Comparison of ENCODE assay signal across 8 mouse cellular contexts in the genomic region with DNA sequence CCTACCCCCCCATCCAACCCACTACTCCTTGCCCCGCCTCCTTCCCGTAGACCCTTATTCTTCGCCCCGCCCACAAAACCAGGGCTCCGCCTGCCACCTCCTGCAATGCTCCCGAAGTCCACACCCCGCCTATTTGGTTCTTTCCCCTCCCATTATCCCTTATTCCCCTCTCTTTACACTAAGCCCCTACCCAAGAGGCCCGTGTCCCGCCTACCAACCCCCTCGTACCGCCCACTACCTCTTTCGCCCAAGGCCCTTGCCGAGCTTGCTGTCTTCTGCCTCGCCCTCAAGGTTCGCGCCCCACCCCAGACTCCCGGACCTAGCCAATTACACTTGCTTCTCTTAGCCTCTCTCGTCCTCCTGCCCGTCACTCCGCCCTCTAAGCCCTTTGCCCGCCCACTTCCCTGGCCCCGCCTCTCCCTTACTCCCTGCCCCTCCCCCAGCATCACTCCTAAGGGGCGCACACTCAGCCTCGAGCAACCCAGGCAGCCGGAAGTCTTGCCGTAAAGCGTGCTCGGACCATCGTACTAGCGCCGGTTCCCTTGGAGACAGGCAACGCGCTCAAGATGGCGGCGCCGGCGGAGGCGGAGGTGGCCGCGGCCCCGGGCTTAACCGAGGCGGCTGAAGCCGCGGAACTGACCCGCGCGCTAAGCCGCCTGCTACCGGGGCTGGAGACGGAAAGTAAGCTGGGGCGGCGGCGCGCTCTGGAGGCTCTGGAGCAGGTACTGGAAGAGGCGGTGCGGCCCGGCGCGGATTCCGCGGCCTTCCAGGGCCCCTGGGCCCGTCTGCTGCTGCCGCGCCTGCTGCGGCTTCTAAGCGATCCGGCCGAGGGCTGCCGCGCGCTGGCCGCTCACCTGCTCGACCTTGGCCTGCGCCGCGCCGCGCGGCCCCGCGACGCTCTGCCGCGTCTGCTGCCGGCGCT. TPM values are rescaled to one million over a fixed set of nuclear protein-coding genes. Genes with fewer than 3 reads are reported as not detected.
A peak's percentile ranks its signal among the peaks of the same experiment; 100 is the strongest.
DNase-seq lines count a peak whose midpoint lies in the region; ATAC-seq and TF ChIP-seq lines count a peak whose summit lies in the region.

A gene (minus strand): TSS at position 321 of the 922 bp plus-strand sequence.
A gene (plus strand): TSS at position 543 of the 922 bp plus-strand sequence.

- peak; percentile 46; the same call in 1 of the 2 replicates for TF ChIP-seq POLR2A in olfactory bulb, adult 2 months (IDR thresholded peaks at IDR 0.05; ENCODE audit: insufficient read depth, low read depth, low read length)
- peak; percentile 55 for TF ChIP-seq POLR2A in thymus, adult 2 months (IDR thresholded peaks at IDR 0.05; ENCODE audit: control insufficient read depth, extremely low read depth, insufficient read depth, low read length, poor library complexity)

- peak within 1 kb of the TSS; percentile 66 for H3K9ac ChIP-seq in forebrain, embryonic 16.5 days (replicated peaks; ENCODE audit: low read depth, low read length)
- peak within 1 kb of the TSS; percentile 68 for H3K9ac ChIP-seq in lung, embryonic 14.5 days

- peak within 1 kb of the TSS; percentile 92 for H3K4me3 ChIP-seq in G1E (ENCODE audit: low read depth, low read length)
- H3K4me3 ChIP-seq in forebrain, embryonic 16.5 days (replicated peaks; ENCODE audit: low read length), result peak within 1 kb of the TSS; percentile 93
- H3K4me3 ChIP-seq in layer of hippocampus, adult 2 months, result peak within 1 kb of the TSS; percentile 83
- H3K4me3 ChIP-seq in lung, embryonic 14.5 days (ENCODE audit: low read depth, low read length), result peak within 1 kb of the TSS; percentile 92
- H3K4me3 ChIP-seq in olfactory bulb, adult 2 months (ENCODE audit: insufficient read depth, low read depth, low read length), result peak within 1 kb of the TSS; percentile 86
- peak within 1 kb of the TSS; percentile 75 for H3K4me3 ChIP-seq in thymus, adult 2 months (ENCODE audit: control insufficient read depth, insufficient read depth, low read length)

- peaks cover 35% of the 10 kb centered on the region for H3K4me1 ChIP-seq in G1E (ENCODE audit: insufficient read depth, low read depth, low read length)
- H3K4me1 ChIP-seq in forebrain, embryonic 16.5 days (replicated peaks; ENCODE audit: control insufficient read depth, insufficient read depth, low read length), result peaks cover 35% of the 10 kb centered on the region
- H3K4me1 ChIP-seq in lung, embryonic 14.5 days (ENCODE audit: insufficient read depth), result 0 out of 2 replicates have a peak, but pooled peaks cover 3% of the 10 kb centered on the region
- peaks cover 12% of the 10 kb centered on the region for H3K4me1 ChIP-seq in olfactory bulb, adult 2 months (ENCODE audit: control insufficient read depth, insufficient read depth, low read length)
- H3K4me1 ChIP-seq in thymus, adult 2 months (replicated peaks; ENCODE audit: control insufficient read depth, insufficient read depth, low read length), result peaks cover 15% of the 10 kb centered on the region

- no peaks in the 10 kb centered on the region for H3K27me3 ChIP-seq in G1E (ENCODE audit: insufficient read depth, low read length)
- H3K27me3 ChIP-seq in forebrain, embryonic 16.5 days (replicated peaks; ENCODE audit: control insufficient read depth, insufficient read depth, low read length), result no peaks in the 10 kb centered on the region
- no peaks in the 10 kb centered on the region for H3K27me3 ChIP-seq in lung, embryonic 14.5 days (ENCODE audit: insufficient read depth, low read length)
- H3K27me3 ChIP-seq in thymus, adult 2 months (ENCODE audit: control insufficient read depth, insufficient read depth, low read length), result no peaks in the 10 kb centered on the region

- ATAC-seq in G1E (ENCODE audit: extremely low read depth, insufficient number of reproducible peaks, low FRiP score, poor library complexity, severe bottlenecking), result peak; percentile 98
- ATAC-seq in forebrain, embryonic 16.5 days, result peak; percentile 94
- ATAC-seq in lung, embryonic 14.5 days (ENCODE audit: insufficient read depth), result peak; percentile 97

- no peak for TF ChIP-seq CTCF in G1E (IDR thresholded peaks at IDR 0.05; ENCODE audit: low read depth, low read length)
- TF ChIP-seq CTCF in layer of hippocampus, adult 2 months (conservative IDR thresholded peaks at IDR 0.05), result no peak
- no peak for TF ChIP-seq CTCF in lung, embryonic 14.5 days (IDR thresholded peaks at IDR 0.05; ENCODE audit: low read depth)
- TF ChIP-seq CTCF in olfactory bulb, adult 2 months (IDR thresholded peaks at IDR 0.05; ENCODE audit: insufficient read depth, low read depth, low read length), result no peak
- TF ChIP-seq CTCF in thymus, adult 2 months (IDR thresholded peaks at IDR 0.05; ENCODE audit: borderline replicate concordance, control insufficient read depth, extremely low read depth, insufficient read depth, low read length, poor library complexity), result no peak

- peak within 1 kb of the TSS; percentile 98 for H3K4me2 ChIP-seq in forebrain, embryonic 16.5 days (ENCODE audit: low read length)
- peak within 1 kb of the TSS; percentile 90 for H3K4me2 ChIP-seq in lung, embryonic 14.5 days

- peak within 1 kb of the TSS; percentile 82 for H3K27ac ChIP-seq in forebrain, embryonic 16.5 days (ENCODE audit: low read length)
- peak within 1 kb of the TSS; percentile 80 for H3K27ac ChIP-seq in layer of hippocampus, adult 2 months
- H3K27ac ChIP-seq in lung, embryonic 14.5 days (ENCODE audit: low read depth), result peak within 1 kb of the TSS; percentile 67
- peak within 1 kb of the TSS; percentile 78 for H3K27ac ChIP-seq in olfactory bulb, adult 2 months (ENCODE audit: insufficient read depth, low read depth, low read length)
- peak within 1 kb of the TSS; percentile 74 for H3K27ac ChIP-seq in thymus, adult 2 months (ENCODE audit: control insufficient read depth, insufficient read depth, low read length)

- H3K36me3 ChIP-seq in G1E (replicated peaks), result peaks cover 46% of the 10 kb centered on the region
- peaks cover 11% of the 10 kb centered on the region for H3K36me3 ChIP-seq in forebrain, embryonic 16.5 days (ENCODE audit: control insufficient read depth, insufficient read depth)
- peaks cover 24% of the 10 kb centered on the region for H3K36me3 ChIP-seq in lung, embryonic 14.5 days (ENCODE audit: insufficient read depth)
- no peaks in the 10 kb centered on the region for H3K36me3 ChIP-seq in thymus, adult 2 months (ENCODE audit: control insufficient read depth, insufficient read depth, low read length)

- intact Hi-C loops in heart, postnatal 36 days (cut with DNase I), result loop anchor here (2.0 to 5.0 kb wide), 2 partner anchors 51 to 102 kb away; a partner anchor contains a TSS

- under 1% methylated on average over 76 of the region's 87 CpGs for WGBS in forebrain, embryonic 16.5 days
- WGBS in lung, embryonic 14.5 days, result under 1% methylated on average over 87 of the region's 87 CpGs
- WGBS in olfactory bulb, adult 2 months, result 1% methylated on average over 87 of the region's 87 CpGs
- WGBS in thymus, adult 2 months, result 1% methylated on average over 87 of the region's 87 CpGs

- peak; percentile 97 for DNase-seq in G1E (ENCODE audit: low spot score)
- DNase-seq in cerebellum, adult 18-20 months, result peak; percentile 95 to 96
- DNase-seq in heart, postnatal 36 days, result peak; percentile 93
- DNase-seq in layer of hippocampus, adult 2 months (ENCODE audit: low spot score in 2 of 2), result peak; percentile 96 to 97
- peak; percentile 99 for DNase-seq in lung, embryonic 14.5 days
- peak; percentile 97 for DNase-seq in thymus, adult 2 months

- H3K9me3 ChIP-seq in G1E (replicated peaks), result no peaks in the 10 kb centered on the region
- H3K9me3 ChIP-seq in forebrain, embryonic 16.5 days (ENCODE audit: control insufficient read depth, low read length), result no peaks in the 10 kb centered on the region
- no peaks in the 10 kb centered on the region for H3K9me3 ChIP-seq in lung, embryonic 14.5 days (ENCODE audit: low read depth, low read length)

RNA-seq across cellular contexts. Expression of the first gene that starts in this region (rescaled TPM):
- total RNA-seq in G1E (2014; fragmentation: Nextera tagmentation) (not detected in 2 replicates), G1E (2017) (1.3 TPM in 1 of 2 replicates, not detected in the other)
- polyA plus RNA-seq in G1E (2012), result not detected in 2 replicates
- 208 and 245 TPM in 2 replicates for polyA plus RNA-seq in forebrain, embryonic 16.5 days (2015; fragmentation: Nextera tagmentation; extraction: Ambion mirVana)
- total RNA-seq in heart, postnatal 36 days (2021), result 1 to 10 TPM; 1.5 to 4.4 TPM
- 100 to 1,000 TPM; 393 to 425 TPM for total RNA-seq in layer of hippocampus, adult 2 months (2021)
- 12.0 and 13.5 TPM in 2 replicates for polyA plus RNA-seq in lung, embryonic 14.5 days (2014; fragmentation: Nextera tagmentation; extraction: Ambion mirVana)
- polyA plus RNA-seq in olfactory bulb, adult 2 months (2012; ENCODE audit: insufficient read depth, insufficient read length, low replicate concordance, missing spikeins), result not detected in 2 replicates
- 3.6 TPM in 2 replicates for polyA plus RNA-seq in thymus, adult 2 months (2012; rRNA removed)

RNA-seq across cellular contexts. Expression of the second gene that starts in this region (rescaled TPM):
- total RNA-seq in G1E (2014; fragmentation: Nextera tagmentation) (23.8 and 29.4 TPM in 2 replicates), G1E (2017) (9.8 and 10.1 TPM in 2 replicates)
- 72.6 and 114 TPM in 2 replicates for polyA plus RNA-seq in G1E (2012)
- 2.7 and 3.3 TPM in 2 replicates for polyA plus RNA-seq in forebrain, embryonic 16.5 days (2015; fragmentation: Nextera tagmentation; extraction: Ambion mirVana)
- total RNA-seq in heart, postnatal 36 days (2021), result 10 to 100 TPM; 16.0 to 16.2 TPM
- total RNA-seq in layer of hippocampus, adult 2 months (2021), result 10 to 100 TPM in 1 of 2 experiments, 1 to 10 TPM in 1; 5.7 to 10.7 TPM
- 8.6 and 9.0 TPM in 2 replicates for polyA plus RNA-seq in lung, embryonic 14.5 days (2014; fragmentation: Nextera tagmentation; extraction: Ambion mirVana)
- polyA plus RNA-seq in olfactory bulb, adult 2 months (2012; ENCODE audit: insufficient read depth, insufficient read length, low replicate concordance, missing spikeins), result not detected in 2 replicates
- polyA plus RNA-seq in thymus, adult 2 months (2012; rRNA removed), result 50.5 and 66.5 TPM in 2 replicates

Comparison
In these comparisons a context has a peak if more than half of its experiments do, and no peak if none do; other contexts are left out.
1. Peak in every context shown above with its lines: DNase-seq, ATAC-seq, H3K4me3 ChIP-seq and H3K27ac ChIP-seq.
2. RNA of the first gene that starts in this region (total RNA-seq): 393 to 425 TPM in layer of hippocampus, adult 2 months; 1.5 to 4.4 TPM in heart, postnatal 36 days and 1.3 TPM in G1E; every median in the first group is over 10 times any median in the second.